Mouse (Mus musculus) adrenal gland, postnatal 25 days (tissue): ENCODE measurements around the gene Kcnb1. TPM values are rescaled to one million over a fixed set of nuclear protein-coding genes. Genes with fewer than 3 reads are reported as not detected.

Experiments
- DNase-seq: peaks from one replicate; pipeline ENCODE4 v3.0.0; 2021; ENCODE audit warnings: mixed read lengths
- total RNA-seq: library from RNA; stranded (reverse); gene quantifications from 2 replicates; pipeline ENCODE4 v1.2.3, GENCODE M21; 2021

Gene Kcnb1
- total RNA-seq, 1 experiment from 2014 or later: 14.5 TPM

GRCm38 (mm10) chr2:167127404-167127803, 62.6 kb downstream of the Kcnb1 start:
- DNase-seq: no peak

- DNase-seq: no peak
Observed at GRCm38 (mm10) chr2:167125781-167126180, 64.2 kb downstream of the Kcnb1 start.

- peak; percentile 69 for DNase-seq
Observed at GRCm38 (mm10) chr2:167123936-167124335, 66.0 kb downstream of the Kcnb1 start.

- no peak for DNase-seq
Observed at GRCm38 (mm10) chr2:167122737-167123136, 67.2 kb downstream of the Kcnb1 start.

GRCm38 (mm10) chr2:167121996-167122395, 68.0 kb downstream of the Kcnb1 start:
- peak; percentile 48 for DNase-seq

- peak; percentile 53 for DNase-seq
Observed at GRCm38 (mm10) chr2:167121228-167121627, 68.7 kb downstream of the Kcnb1 start.

- DNase-seq: no peak
Observed at GRCm38 (mm10) chr2:167120186-167120830, 69.6 kb downstream of the Kcnb1 start.

- peak; percentile 22 for DNase-seq
Observed at GRCm38 (mm10) chr2:167118046-167118445, 71.9 kb downstream of the Kcnb1 start.

- DNase-seq: peak; percentile 87
Observed at GRCm38 (mm10) chr2:167112737-167113136, 77.2 kb downstream of the Kcnb1 start.

- DNase-seq: no peak
Observed at GRCm38 (mm10) chr2:167112259-167112658, 77.7 kb downstream of the Kcnb1 start.

GRCm38 (mm10) chr2:167109506-167109905, 80.4 kb downstream of the Kcnb1 start:
- no peak for DNase-seq

- DNase-seq: no peak
Observed at GRCm38 (mm10) chr2:167103546-167103945, 86.4 kb downstream of the Kcnb1 start.

- DNase-seq: peak; percentile 35
Observed at GRCm38 (mm10) chr2:167101743-167102441, 88.1 kb downstream of the Kcnb1 start.

GRCm38 (mm10) chr2:167094688-167095087, 95.3 kb downstream of the Kcnb1 start:
- DNase-seq: no peak

GRCm38 (mm10) chr2:167093171-167093900, 96.6 kb downstream of the Kcnb1 start:
- no peak for DNase-seq

GRCm38 (mm10) chr2:167090271-167090670, 99.7 kb downstream of the Kcnb1 start:
- DNase-seq: no peak

- no peak for DNase-seq
Observed at GRCm38 (mm10) chr2:167086836-167087235, 103.1 kb downstream of the Kcnb1 start.

GRCm38 (mm10) chr2:167086092-167086491, 103.9 kb downstream of the Kcnb1 start:
- no peak for DNase-seq

GRCm38 (mm10) chr2:167081639-167082038, 108.3 kb downstream of the Kcnb1 start:
- no peak for DNase-seq

GRCm38 (mm10) chr2:167081135-167081534, 108.8 kb downstream of the Kcnb1 start:
- no peak for DNase-seq

- no peak for DNase-seq
Observed at GRCm38 (mm10) chr2:167080387-167080786, 109.6 kb downstream of the Kcnb1 start.

GRCm38 (mm10) chr2:167079535-167080257, 110.3 kb downstream of the Kcnb1 start:
- no peak for DNase-seq
